Mouse (Mus musculus) olfactory bulb, adult 2 months (tissue): Measurements from ENCODE around the gene Rnase12.

Experiments
- CTCF ChIP-seq: fragments of 200-500 bp; IDR thresholded peaks from 2 replicates; pipeline ENCODE4 v1.5.1; 2012; ENCODE audit warnings: low read depth, mild to moderate bottlenecking, low read length, moderate library complexity; ENCODE audit not compliant: insufficient read depth
- POLR2A ChIP-seq: fragments of 200-500 bp; IDR thresholded peaks from 2 replicates; pipeline ENCODE4 v1.6.1; 2012; ENCODE audit warnings: mild to moderate bottlenecking, low read depth, low read length, moderate library complexity; ENCODE audit not compliant: insufficient read depth

GRCm38 (mm10) chr14:51094096-51094875 is 36.8 kb upstream of the Rnase12 start:
- no peak for TF ChIP-seq POLR2A
- no peak for TF ChIP-seq CTCF
